Mouse (Mus musculus) left cerebral cortex, adult 8-10 months (tissue): ENCODE data around the gene Pyroxd1. TPM values are rescaled to one million over a fixed set of nuclear protein-coding genes. Genes with fewer than 3 reads are reported as not detected.
"Not testable (repeated sequence)": the region's sequence is repeated elsewhere in the genome, so short reads cannot be mapped to it uniquely, and the experiment has no call there.

Source experiments
- DNase-seq, 2 experiments: peaks; one replicate each; pipeline ENCODE4 v3.0.0; 2022; ENCODE audit warnings: low spot score in 2 of 2
- total RNA-seq, 4 experiments: library from RNA; stranded (reverse); gene quantifications; 2 replicates each; pipeline ENCODE4 v1.2.4; 2022

Gene Pyroxd1
- total RNA-seq: 10 to 100 TPM; 14.5 to 17.1 (median 15.5) TPM

DNA sequence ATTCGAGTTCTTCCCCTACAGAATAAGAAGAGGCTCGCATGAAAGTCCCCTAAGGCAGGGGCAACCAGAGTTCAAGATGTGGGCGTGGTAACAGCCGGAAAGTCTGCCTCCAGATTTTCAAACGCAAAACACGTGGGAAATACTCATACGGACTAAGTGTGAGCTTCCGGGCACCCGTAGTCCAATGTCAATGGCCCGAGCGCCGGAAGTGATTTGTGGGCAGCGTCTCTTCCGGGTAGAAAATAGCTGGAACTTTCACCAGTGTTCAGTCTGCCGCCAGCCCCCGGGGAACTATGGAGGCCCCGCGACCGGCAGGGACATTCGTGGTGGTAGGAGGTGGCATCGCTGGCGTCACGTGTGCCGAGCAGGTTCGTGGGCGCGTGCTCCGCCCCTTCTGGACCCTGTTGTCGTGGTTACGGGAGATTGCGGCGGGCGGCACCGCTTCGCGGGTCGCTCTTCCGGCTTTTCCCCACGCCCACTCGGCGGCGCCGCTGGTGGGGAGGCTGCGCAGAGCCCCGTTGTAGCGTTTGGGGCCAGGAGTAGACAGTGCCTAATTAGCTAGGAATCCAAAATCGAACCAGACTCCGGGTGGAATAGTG is at the start of gene Pyroxd1:
TSS of gene Pyroxd1 (plus strand) at position 215 of the 599 bp plus-strand sequence.
- peak; percentile 77 to 88 for DNase-seq

GRCm38 (mm10) chr6:142298098-142298497 is 47.4 kb upstream of the Pyroxd1 start, which contains the start of gene Iapp:
TSS of gene Iapp (plus strand) at chr6:142298423.
- no peak for DNase-seq

DNA sequence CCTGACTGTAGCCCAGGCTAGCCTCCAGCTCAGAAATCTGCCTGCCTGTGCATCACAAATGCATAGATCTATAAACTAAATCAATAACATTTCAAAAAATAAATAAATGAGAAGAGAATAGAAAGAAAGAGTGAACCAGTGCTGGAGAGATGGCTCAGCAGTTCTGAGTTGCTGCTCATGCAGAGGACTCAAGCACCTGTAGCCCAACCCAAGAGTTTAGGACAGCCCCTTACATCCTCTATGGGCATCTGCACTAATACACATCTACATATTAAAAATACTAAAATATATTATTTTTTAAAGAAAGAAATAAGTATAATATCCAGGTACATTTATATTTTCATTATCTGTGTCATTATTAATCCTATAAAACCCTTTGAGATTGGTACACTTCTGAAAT is 40.4 kb upstream of the Pyroxd1 start:
- DNase-seq: no peak

- DNase-seq: no peak
These were observed 31.2 kb upstream of the Pyroxd1 start for GRCm38 (mm10) chr6:142314285-142314684.

DNA sequence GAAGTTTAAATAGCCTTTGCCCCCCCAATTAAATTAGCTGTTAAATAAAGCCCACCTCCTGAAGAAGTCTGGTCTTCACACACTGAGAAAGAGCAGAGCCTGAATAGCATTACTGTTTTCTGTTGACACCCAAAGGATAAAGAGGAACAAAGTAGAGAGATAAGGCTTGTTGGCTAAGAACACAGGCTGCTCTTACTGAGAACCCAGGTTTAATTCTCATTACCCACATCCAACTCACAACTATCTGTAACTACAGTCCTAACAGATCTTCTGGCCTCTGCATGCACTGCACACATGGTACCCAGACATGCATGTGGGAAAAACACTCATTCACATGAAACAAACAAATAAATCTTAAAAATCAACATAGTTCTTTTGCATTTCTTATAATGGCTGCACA is 28.3 kb upstream of the Pyroxd1 start:
- no peak for DNase-seq

DNA sequence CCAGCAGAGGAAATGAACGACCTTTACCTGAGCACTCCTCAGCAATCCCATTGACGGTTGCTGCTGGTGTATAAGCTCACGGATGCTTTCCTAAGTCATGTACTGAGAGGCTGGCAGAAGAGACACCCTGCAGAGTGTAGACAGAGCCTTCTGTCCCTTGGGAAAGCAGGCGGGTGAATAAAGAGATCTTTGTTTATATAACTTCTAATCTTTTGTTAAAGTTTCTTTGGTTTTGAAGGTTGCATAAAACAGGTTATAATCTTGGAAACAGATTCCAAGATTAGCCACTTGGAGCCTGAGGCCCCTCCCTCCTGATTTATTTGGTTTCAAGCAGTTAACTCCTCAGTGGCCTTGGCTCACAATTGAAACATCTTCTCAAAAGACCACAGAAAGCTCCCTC is 22.6 kb upstream of the Pyroxd1 start, which contains the start of gene Slco1a5:
TSS of gene Slco1a5 (minus strand) at position 101 of the 400 bp plus-strand sequence.
- DNase-seq: no peak

DNA sequence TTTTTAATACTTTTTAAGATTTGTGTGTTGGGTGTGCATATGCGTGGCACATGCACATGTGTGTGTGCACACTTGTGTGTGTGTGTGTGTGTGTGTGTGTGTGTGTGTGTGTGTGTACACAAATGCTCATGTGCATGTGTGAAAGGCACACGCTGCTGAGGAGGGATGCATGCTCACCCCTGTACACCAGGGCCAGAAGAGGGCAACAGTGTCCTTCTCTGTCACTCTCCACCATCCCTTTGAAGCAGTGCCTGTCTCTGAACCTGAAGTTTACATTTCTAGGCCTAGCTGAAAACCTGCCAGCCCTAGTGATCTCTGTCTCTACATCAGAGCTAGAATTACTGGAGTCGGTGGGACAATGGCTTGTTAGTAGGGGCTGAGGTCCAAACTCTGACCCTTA is 18.9 kb upstream of the Pyroxd1 start:
- DNase-seq: no peak

DNA sequence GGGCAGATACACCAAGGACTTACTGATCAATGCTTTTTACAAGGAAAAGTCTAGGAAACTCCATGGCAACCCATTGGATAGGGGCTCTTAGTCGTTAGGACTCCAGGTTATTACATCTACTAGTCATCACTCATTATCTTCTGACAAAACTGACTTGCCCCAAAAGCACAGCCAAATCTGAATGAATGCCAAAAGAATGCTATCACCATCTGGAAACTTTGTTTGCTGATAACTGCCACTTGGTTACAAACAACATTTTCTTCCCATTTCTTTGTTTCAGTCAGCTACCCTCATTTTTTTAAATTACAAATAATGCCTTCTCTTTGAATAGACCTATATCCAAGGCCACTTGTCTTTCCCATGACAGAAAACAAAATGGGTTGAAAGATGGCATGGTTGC is 16.3 kb upstream of the Pyroxd1 start:
- DNase-seq: no peak

DNA sequence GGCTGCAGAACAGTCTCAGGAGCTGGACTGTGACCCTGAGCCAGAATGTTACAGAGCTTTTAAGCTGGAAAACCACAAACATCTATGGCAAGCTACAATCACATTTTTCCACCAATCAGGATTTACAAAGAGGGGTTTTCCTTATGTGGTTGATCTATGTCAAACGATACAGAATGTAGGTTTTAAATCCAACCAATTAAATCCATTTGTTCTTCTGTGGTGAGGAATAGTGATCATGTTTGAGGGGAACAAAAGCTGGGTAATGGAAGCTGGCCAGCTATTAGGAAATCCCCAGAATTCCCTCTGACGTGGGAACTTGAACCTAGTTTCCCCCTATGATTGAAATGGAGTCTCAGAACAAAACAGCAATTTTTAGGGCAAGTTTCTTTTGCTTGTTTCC is 6.5 kb upstream of the Pyroxd1 start:
- no peak for DNase-seq

DNA sequence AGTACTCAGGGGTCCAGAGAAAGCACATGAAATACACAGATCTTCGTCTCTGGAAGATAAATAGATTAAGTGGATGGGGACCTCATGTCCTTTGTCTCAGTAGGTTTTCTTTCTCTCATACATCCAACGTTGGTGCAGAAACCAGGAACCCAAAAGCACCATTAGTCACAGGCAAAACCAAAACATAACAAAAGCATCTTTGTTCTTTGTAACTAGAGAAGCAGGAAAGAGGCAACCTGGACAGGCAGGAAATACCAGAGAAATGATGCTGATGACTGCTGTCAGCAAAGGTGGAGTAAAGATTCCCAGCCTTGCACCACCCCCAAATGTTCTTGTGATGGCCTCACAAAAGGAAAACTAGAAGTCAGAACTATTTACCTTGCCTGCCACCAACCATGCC is 5.9 kb upstream of the Pyroxd1 start:
- DNase-seq: no peak

- no peak for DNase-seq
These were observed 1.9 kb upstream of the Pyroxd1 start for GRCm38 (mm10) chr6:142343561-142343960.

DNA sequence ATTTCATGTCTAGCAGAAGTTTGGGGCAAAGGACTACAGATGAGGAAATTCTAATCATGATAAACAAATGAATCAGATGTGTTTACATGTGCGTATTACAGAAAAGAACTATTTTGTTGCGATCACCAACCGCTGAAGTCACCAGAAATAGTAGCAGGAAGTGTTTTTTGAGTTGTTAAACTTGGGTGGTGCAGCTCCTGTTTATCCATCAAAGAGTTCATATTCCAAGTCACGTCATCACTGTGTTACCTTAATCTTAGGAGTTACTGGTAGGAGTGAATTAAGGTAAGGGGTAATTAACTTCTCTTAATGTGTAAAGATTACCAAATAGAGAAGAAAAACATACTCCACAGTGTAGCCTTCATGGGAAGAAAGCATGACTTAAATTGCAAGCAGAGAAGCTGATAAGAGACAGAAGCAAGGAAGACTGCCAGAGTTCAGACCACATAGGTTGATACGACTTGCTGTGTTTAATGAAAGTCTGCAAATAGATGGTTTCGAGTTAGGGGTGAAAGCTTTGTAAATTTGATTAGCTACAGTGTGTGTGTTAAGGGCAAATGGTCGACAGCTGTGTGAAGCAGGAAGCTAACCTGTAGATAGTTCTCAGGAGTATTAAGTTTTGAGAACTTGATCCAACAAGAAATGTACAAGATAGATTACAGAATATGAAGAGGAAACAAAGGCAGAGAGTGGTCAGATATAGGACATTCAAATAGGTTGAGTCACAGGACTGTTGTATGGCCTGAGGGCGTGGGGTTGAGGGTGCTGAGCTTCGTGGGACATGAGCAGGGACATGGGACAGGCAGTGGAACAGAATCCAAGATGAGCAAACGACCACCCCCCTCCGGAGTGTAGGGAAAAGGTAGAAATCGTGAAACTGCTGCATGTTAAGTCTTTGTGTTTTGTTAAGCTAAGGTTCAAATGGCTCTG is 992 bp downstream of the Pyroxd1 start:
- DNase-seq: no peak

DNA sequence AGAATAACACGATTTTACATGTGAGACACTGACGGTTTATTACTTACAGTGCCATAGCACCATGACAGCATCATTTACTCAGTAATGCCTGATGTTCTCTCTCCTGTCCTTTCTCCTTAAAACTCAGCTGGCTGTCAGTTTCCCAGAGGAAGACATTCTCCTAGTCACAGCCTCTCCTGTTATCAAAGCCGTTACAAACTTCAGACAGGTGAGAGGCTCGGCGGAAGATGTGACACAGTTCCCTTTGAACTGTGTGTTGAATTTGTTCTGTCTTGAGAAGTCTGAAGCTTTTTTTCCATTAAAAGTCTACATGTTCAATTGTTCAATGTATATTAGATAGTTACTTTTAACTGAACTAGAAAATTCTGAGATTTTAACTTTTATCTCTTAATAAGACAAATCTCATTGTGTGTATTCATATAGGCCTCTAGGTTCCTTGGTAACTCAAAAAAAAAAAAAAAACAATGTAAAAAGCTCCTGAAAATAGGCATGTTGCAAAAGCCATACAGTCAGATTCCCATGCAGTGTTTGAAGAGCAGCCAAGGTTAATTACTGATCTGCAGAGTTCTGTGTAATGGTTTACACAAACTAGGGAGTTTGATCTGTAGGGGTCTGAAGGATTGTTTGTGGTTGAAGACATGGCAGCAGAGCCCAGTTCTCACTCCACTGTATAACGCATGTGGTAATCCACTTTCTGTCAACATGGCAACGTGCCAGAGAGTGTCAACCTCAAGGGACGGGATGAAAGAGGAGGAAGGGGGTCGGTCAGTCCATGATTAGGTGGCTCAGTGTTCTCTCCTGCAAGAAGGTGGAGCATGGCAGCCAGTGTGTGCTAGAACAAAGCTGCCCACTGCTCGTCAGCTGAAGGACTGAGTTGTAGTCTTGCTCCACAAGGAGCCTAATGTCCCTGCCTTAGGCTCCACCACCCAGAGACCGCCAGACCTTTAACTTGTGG is 2.3 kb downstream of the Pyroxd1 start:
- DNase-seq: no peak

DNA sequence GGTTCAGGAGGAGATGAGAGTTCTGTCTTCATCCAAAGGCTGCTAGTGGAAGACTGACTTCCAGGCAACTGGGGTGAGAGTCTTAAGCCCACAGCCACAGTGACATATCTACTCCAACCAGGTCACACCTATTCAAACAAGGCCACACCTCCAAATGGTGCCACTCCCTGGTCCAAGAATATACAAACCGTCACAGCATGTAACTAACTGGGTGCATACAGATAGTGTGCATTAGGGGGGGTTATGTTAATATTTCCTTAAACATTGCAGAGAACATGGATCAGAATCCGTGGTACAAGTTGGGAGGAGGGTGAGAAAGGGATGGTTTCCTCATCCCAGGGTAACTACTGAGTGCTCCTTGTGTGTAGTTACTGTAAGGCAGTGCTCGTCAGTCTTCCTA is 6.6 kb downstream of the Pyroxd1 start:
- not testable (repeated sequence) for DNase-seq

DNA sequence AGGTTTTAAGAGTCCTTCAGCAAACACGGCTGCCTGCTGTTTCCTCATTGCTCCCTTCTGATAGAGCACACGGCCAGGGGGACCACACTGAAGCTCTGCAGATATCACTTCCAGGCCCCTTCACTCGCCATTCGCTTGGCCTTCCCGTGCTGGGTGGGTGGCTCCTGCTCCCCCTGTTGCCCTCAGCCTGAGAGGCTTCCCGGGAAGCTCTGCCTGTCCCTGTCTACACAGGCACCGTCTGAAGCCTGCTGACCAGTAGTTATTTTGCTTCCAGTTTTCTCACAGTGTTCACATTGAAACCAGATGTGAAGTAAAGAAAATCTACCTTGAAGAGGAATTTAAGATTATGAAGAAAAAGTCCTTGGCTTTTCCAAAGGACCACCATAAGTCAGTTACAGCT is 11.7 kb downstream of the Pyroxd1 start:
- no peak for DNase-seq

DNA sequence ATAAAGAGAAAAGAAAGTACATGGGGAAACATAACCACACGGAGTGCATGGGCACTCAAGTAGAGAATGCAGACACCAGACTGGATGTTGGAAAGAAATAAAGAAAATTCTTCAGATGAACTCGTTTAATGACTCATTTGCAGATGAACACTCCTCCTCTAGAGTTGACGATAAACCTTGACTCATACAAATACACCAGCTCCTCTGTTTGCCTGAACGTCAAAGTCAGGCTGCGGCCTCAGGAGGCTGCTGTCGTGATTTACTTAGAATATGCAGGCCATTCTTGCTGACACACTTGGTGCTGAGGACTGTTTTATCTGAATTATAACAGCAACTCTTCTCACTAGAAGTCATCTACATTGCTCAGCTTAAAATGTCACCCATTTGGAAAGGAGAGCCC is 16.6 kb downstream of the Pyroxd1 start:
- DNase-seq: no peak

- no peak for DNase-seq
These were observed 17.6 kb downstream of the Pyroxd1 start for GRCm38 (mm10) chr6:142363019-142363576.

GRCm38 (mm10) chr6:142365742-142366472 is 20.5 kb downstream of the Pyroxd1 start:
- no peak for DNase-seq

GRCm38 (mm10) chr6:142366473-142367018 is 21.1 kb downstream of the Pyroxd1 start:
- no peak for DNase-seq

GRCm38 (mm10) chr6:142367565-142367964 is 22.1 kb downstream of the Pyroxd1 start:
- DNase-seq: no peak
